In genomic region chr13:17832940-17833339, GRCm38 (mm10) we compare ENCODE assay signal across 17 mouse cellular contexts.
"Had no signal": no experiment of that assay in that cellular context is flagged by ENCODE, and none has a peak within 500 bp of the region (broad histone marks: within the 10 kb centered on the region; RNA-seq: fewer than 3 reads in every experiment).

No protein-coding gene starts in this region.

- H3K9me3 ChIP-seq: neural tube, embryonic 12.5 days; neural tube, embryonic 13.5 days; neural tube, embryonic 15.5 days; stomach, embryonic 15.5 days had no signal

- H3K9ac ChIP-seq: neural tube, embryonic 12.5 days; neural tube, embryonic 13.5 days; neural tube, embryonic 15.5 days; stomach, embryonic 15.5 days had no signal

- H3K4me1 ChIP-seq: neural tube, embryonic 12.5 days; neural tube, embryonic 13.5 days had no signal

- H3K36me3 ChIP-seq: neural tube, embryonic 12.5 days; neural tube, embryonic 13.5 days; neural tube, embryonic 15.5 days; stomach, embryonic 15.5 days had no signal

- DNase-seq: retina, postnatal 1 day; right cerebral cortex, adult 18-20 months; right cerebral cortex, postnatal 14 days; right cerebral cortex, postnatal 25 days; right cerebral cortex, postnatal 4 days; spleen, adult 18-20 months; thymus, adult 18-20 months; thymus, adult 2 months; thymus, postnatal 14 days; thymus, postnatal 25 days; thymus, postnatal 36 days; thymus, postnatal 4 days had no signal

- H3K4me3 ChIP-seq: neural tube, embryonic 12.5 days; neural tube, embryonic 13.5 days; neural tube, embryonic 15.5 days; stomach, embryonic 15.5 days had no signal

- H3K27ac ChIP-seq: neural tube, embryonic 12.5 days; neural tube, embryonic 13.5 days; neural tube, embryonic 15.5 days; stomach, embryonic 15.5 days; stomach, postnatal 0 days had no signal

- H3K27me3 ChIP-seq: neural tube, embryonic 12.5 days; neural tube, embryonic 13.5 days; neural tube, embryonic 15.5 days; stomach, embryonic 15.5 days had no signal

- H3K4me2 ChIP-seq: neural tube, embryonic 12.5 days; neural tube, embryonic 13.5 days; neural tube, embryonic 15.5 days; stomach, embryonic 15.5 days had no signal
